Mouse (Mus musculus): ENCODE results near the gene Olfr282. TPM values are rescaled to one million over a fixed set of nuclear protein-coding genes. Genes with fewer than 3 reads are reported as not detected.

Gene Olfr282
- total and polyA plus RNA-seq, 3 experiments, result 0.18 TPM; not detected in 2

DNA sequence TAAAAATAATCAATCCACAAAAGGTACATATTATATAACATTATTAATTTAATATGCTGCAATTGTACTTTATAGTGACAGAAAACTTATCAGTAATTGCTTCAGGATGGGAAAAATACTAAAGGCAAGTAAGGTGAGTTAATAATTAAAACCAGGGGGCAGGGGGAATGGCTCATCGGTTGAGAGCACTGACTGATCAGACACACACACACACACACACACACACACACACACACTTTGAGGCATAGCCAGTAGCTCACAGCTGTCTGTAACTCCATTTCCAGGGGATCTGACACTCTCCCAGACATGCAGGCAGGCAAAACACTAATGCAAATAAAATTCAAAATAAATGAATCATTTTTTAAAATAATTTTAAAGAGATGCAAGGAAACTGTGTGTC is 33.9 kb upstream of the Olfr282 start:
- Histone ChIP-seq H3K4me1 (ENCODE audit: control insufficient read depth in 1 of 2, insufficient read depth in 2 of 2, low read length in 2 of 2) (no peaks in the 10 kb centered on the region), H3K27ac (ENCODE audit: control insufficient read depth, low read depth, low read length) (no peak overlapping the region), H3K9me3 (replicated peaks; ENCODE audit: insufficient read depth, low read length) (no peaks in the 10 kb centered on the region), H3K27me3 (ENCODE audit: control insufficient read depth in 1 of 2, insufficient read depth in 2 of 2, low read length in 2 of 2) (peaks cover 6 to 8% of the 10 kb centered on the region in 2 experiments), H3K4me3 (ENCODE audit: control insufficient read depth in 1 of 2, insufficient read depth in 1 of 2, low read depth in 2 of 2, low read length in 2 of 2) (no peak overlapping the region), H3K9ac (ENCODE audit: control insufficient read depth, low read depth, low read length, poor library complexity, severe bottlenecking) (no peak overlapping the region), H3K36me3 (ENCODE audit: control insufficient read depth in 1 of 2, insufficient read depth in 2 of 2, low read length in 2 of 2) (no peaks in the 10 kb centered on the region), H3K79me2 (ENCODE audit: control insufficient read depth, insufficient read depth, low read length, poor library complexity) (no peaks in the 10 kb centered on the region)
- TF ChIP-seq MEF2A (IDR thresholded peaks at IDR 0.05; ENCODE audit: extremely low read depth, insufficient replicate concordance, low read depth, low read length, poor library complexity, severe bottlenecking), result no peak
- no peak for TF ChIP-seq TCF12 (IDR thresholded peaks at IDR 0.05; ENCODE audit: low read depth, low read length)
- TF ChIP-seq BHLHE40 (IDR thresholded peaks at IDR 0.05; ENCODE audit: borderline replicate concordance, low read depth, low read length), result no peak
- no peak for TF ChIP-seq POLR2AphosphoS5 (IDR thresholded peaks at IDR 0.05; ENCODE audit: borderline replicate concordance, low read depth, low read length)
- no peak for TF ChIP-seq E2F4 (IDR thresholded peaks at IDR 0.05; ENCODE audit: borderline replicate concordance, low read depth, low read length)
- TF ChIP-seq MAX (IDR thresholded peaks at IDR 0.05; ENCODE audit: low read length), result no peak
- TF ChIP-seq ZMIZ1 (IDR thresholded peaks at IDR 0.05; ENCODE audit: low read depth, low read length), result no peak
- no peak for TF ChIP-seq ETS1 (IDR thresholded peaks at IDR 0.05; ENCODE audit: low read depth, low read length)
- TF ChIP-seq ZNF384 (IDR thresholded peaks at IDR 0.05; ENCODE audit: low read depth, low read length), result no peak
- no peak for TF ChIP-seq MYC (IDR thresholded peaks at IDR 0.05; ENCODE audit: low read depth, low read length)
- no peak for TF ChIP-seq SMC3 (IDR thresholded peaks at IDR 0.05; ENCODE audit: low read depth, low read length)
- no peak for TF ChIP-seq TAL1 (IDR thresholded peaks at IDR 0.05; ENCODE audit: low read length)
- no peak for DNase-seq (ENCODE audit: low read depth, low spot score)

DNA sequence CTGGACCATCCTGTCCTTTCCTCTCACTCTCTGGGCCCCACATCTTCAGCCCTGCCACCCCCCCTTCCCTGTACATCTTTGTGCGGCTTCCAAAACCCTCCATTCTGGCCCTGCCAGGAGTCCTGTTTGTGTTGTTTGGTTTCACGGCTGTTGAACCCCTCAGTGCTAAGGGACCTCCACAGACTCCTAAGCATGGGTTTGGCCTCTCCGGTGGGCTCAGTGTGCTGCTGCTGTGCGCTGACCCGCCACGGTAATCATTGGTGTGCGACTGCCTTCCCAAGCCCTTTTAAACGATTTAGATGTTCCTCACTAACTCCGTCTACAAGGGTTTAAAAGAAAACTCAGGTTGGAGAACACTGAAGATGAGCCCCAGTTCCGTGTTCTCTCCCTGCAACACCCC is 28.7 kb upstream of the Olfr282 start:
- H3K27ac ChIP-seq (ENCODE audit: control insufficient read depth, low read depth, low read length), result no peak overlapping the region
- no peaks in the 10 kb centered on the region for H3K79me2 ChIP-seq (ENCODE audit: control insufficient read depth, insufficient read depth, low read length, poor library complexity)
- H3K27me3 ChIP-seq (ENCODE audit: control insufficient read depth in 1 of 2, insufficient read depth in 2 of 2, low read length in 2 of 2), result peaks cover 6 to 12% of the 10 kb centered on the region in 2 experiments
- no peak overlapping the region for H3K9ac ChIP-seq (ENCODE audit: control insufficient read depth, low read depth, low read length, poor library complexity, severe bottlenecking)
- H3K36me3 ChIP-seq (ENCODE audit: control insufficient read depth in 1 of 2, insufficient read depth in 2 of 2, low read length in 2 of 2), result no peaks in the 10 kb centered on the region
- no peak for DNase-seq (ENCODE audit: low read depth, low spot score)
- no peaks in the 10 kb centered on the region for H3K9me3 ChIP-seq (replicated peaks; ENCODE audit: insufficient read depth, low read length)
- no peak overlapping the region for H3K4me3 ChIP-seq (ENCODE audit: control insufficient read depth in 1 of 2, insufficient read depth in 1 of 2, low read depth in 2 of 2, low read length in 2 of 2)
- H3K4me1 ChIP-seq (ENCODE audit: control insufficient read depth in 1 of 2, insufficient read depth in 2 of 2, low read length in 2 of 2), result no peaks in the 10 kb centered on the region
- TF ChIP-seq MAFK (IDR thresholded peaks at IDR 0.05; ENCODE audit: borderline replicate concordance, low read depth, low read length), result no peak
- TF ChIP-seq ZC3H11A (IDR thresholded peaks at IDR 0.05; ENCODE audit: low read depth, low read length), result no peak
- no peak for TF ChIP-seq USF2 (IDR thresholded peaks at IDR 0.05; ENCODE audit: borderline replicate concordance in 1 of 2, insufficient read depth in 1 of 2, low read depth in 1 of 2, low read length in 2 of 2)
- TF ChIP-seq USF1 (IDR thresholded peaks at IDR 0.05; ENCODE audit: low read depth, low read length), result no peak
- no peak for TF ChIP-seq GABPA (IDR thresholded peaks at IDR 0.05; ENCODE audit: low read depth, low read length)
- no peak for TF ChIP-seq MXI1 (IDR thresholded peaks at IDR 0.05; ENCODE audit: low read depth, low read length)
- TF ChIP-seq UBTF (IDR thresholded peaks at IDR 0.05; ENCODE audit: borderline replicate concordance, insufficient read depth, low read depth, low read length), result no peak
- TF ChIP-seq ZMIZ1 (IDR thresholded peaks at IDR 0.05; ENCODE audit: low read depth, low read length), result no peak
- no peak for TF ChIP-seq GATA1 (IDR thresholded peaks at IDR 0.05; ENCODE audit: low read depth, low read length)

All from MEL (cell line).